Mouse (Mus musculus) frontal cortex, postnatal 36 days (tissue): ENCODE results near the gene Mex3d.
A peak's percentile ranks its signal among the peaks of the same experiment; 100 is the strongest.

Experiments
- DNase-seq, 2 experiments: peaks; one replicate each; pipeline ENCODE4 v3.0.0; 2022; ENCODE audit warnings: low spot score in 2 of 2

Mex3d gene

DNA sequence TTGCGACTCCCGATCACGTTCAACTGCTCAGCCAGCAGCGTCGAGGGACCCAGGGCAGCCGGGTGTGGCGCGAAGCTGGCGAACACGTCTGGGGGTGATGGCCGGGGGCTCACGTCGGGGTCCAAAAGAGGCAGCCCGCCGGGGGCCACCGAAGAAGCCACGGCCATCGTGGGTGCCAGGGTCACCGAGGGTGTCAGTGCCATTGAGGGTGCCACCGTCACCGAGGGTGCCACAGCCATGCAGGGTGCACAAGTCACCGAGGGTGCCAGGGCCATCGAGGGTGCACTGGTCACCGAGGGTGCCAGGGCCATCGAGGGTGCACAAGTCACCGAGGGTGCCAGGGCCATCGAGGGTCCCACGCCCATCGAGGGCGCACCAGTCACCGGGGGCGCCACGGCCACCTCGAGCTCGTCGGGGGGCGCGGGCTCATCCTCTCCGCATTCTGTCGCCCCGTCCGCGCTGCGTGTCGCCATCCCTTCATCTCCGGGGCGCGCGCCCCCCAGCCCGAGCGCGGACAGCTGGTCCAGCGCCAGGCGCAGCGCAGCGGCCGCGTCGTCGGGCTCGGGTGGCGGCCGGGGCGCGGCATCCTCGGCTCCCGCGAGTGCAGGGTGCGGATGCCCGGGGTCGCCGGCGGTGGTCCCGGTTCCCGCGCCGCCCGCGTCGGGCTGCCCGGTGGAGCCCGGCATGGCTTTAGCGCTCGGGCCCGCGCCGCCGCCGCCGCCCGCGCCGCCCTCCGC is 556 bp downstream of the Mex3d start:
- no peak for DNase-seq

DNA sequence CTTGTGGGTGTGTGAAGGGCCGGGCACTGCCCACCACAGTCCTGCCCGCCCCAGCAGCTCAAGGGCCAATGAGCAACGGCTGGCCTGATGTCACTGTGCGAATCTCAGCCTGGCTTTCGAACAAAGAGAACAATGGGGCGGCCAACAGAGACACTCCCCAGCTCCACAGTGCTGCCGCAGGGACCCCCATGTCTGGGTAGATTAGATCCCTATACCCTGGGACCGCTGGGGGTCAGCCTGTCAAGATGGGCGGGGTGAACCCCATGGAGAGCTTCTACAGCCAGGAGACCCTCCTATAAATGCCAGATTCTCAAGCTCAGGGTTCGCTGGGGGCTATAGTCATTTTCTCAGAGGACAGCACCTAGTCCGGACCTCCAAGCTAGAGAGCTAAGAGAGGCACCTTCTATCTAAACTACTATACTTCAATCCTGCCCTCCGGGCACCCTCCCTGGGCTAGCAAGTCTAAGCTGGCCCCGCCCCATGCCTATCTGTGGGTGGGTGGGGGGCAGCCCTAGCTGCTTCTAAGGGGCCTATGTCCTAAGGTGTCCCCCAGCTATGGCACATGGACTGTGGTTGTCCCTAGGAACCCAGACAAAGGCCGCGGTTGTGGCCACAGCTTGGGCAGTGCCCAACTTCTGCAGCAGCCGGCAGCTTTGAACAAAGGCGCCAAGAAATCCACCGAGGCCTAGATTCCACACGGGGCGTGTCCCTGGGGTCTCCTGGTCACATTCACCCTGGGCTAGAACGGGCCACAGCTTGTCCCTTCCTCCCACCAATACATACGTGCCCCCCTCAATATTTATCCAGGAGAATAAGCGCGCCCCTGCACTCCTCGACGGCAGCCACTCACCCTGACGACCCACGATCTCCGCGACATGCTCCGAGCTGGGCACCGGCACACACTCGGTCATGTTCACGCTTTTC is 1.4 kb downstream of the Mex3d start:
- DNase-seq: no peak

DNA sequence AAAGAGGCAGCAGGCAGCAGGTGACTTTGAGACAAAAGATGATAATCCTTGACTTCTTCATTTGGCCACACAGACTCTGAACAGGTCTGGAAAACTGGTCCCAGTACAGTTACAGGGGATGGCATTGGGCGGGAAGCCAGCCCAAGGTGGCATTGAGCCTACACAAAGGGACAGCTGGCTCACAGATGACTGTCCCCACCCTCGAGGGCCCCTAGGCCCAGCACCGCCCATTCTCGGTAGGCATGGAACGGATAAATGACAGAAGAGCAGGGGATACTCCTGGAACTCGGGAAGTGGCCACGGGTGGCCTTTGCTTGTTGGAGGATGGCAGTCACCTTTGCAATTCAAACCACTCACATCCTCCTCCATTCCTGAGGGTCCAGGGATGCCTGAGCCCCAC is 2.1 kb downstream of the Mex3d start:
- DNase-seq: no peak

DNA sequence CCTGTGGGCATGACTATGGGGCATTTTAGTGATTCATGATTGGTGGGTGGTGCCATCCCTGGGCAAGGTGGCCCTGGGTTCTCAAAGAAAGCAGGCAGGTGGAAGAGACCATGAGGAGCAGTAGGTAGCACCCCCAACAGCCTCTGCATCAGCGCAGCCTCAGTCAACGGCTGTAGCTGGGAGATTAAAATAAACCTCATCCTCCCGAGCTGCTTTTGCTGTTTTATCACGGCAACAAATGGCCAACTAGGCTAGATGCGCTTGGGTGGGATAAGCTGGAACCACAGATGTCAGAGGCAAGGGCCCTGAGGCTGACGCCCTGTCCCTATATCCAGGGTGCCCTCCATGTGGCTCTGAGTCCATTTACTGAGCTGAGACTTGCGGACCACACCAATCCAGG is 2.8 kb downstream of the Mex3d start:
- no peak for DNase-seq

DNA sequence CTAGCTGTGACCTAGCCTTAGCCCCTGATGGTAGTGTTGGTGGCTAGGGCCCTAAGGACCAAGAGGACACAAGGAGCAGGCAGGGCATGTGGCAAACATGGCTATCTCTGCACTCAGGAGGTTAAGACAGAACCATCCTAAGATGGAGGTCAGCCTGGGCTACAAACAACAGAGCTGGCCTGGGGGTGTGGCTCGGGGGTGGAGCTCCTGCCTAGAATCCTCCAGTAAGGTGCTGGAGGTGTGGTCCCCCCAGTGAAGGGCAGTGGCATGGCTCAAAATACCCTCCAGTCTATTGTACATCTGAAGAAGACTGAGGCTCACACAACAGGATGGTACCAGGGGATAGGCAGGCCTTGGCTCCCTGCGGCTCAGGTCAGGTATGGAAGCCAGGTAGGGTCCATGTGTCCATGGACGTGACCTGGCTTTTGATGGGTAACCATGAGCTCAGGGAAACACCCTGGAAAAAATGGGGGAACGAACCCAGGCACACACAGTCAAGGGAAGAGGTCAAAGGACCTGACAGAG is 3.3 kb downstream of the Mex3d start:
- no peak for DNase-seq

DNA sequence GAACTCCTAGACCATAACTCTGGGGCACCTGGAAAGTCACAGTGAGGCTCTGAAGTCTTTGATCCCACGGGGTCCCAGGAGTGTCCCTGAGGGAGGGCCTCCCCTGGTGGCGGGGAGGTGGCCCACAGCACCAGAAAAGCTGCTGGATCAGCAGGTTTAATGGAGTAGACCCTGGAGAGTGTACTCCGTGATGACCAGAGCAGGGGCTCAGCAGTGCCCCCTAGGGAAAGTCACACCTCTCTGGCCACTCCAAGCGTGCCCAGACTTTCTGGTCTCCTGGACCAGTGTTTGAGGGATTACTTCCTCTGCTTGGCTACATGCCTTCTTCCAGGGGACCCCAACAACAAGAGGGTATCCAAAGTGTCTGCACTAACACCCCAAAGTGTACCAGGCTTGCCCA is 4.0 kb downstream of the Mex3d start:
- DNase-seq: no peak

DNA sequence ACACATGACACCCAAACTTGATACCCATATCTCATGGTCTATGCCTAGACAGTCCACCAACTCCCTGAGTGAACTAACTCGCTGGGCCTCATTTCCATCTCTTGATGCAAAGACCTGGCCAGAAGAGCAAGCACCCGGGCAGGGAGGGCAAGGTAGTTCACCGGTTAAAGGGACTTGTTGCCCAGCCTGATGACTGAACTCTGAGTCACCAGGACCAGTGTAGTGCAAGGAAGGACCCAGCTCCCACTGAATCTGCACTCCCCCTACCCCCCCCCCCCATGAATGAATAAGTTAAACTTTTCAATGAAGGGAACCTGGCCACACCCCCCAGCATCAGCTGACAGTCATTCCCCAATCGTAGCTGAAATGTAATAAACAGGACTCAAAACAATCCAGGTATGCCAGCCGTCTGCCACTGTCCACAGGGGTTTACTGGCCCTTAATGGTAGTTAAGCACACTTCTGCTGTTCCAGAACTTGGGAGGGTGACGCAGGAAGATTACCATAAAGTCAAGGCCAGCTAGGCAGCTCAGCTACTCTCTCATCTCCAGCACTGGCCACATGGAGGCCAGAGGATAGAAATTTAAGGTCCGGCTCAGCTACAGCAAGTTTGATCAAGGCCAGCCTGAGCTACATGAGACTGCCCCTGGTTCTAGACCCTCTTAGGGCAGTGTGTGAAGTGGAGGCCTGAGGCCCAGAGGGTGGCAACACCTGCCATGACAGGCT is 4.7 kb downstream of the Mex3d start:
- no peak for DNase-seq

DNA sequence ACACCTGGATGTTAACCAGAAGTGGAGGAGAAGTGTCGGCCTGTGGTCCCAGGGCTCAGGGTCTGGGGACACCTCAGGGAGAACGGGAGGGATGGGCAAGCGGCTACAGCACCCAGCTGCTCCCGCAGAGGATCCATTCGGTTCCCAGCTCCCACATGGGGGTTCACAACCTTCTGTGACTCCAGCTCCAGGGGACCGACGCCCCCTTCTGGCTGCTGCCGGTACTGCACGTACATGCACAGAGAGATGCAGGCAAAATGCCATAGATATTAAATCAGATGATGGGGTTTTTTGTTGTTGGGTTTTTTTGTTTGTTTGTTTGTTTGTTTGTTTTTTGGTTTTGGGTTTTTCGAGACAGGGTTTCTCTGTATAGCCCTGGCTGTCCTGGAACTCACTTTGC is 9.7 kb downstream of the Mex3d start:
- DNase-seq: no peak

DNA sequence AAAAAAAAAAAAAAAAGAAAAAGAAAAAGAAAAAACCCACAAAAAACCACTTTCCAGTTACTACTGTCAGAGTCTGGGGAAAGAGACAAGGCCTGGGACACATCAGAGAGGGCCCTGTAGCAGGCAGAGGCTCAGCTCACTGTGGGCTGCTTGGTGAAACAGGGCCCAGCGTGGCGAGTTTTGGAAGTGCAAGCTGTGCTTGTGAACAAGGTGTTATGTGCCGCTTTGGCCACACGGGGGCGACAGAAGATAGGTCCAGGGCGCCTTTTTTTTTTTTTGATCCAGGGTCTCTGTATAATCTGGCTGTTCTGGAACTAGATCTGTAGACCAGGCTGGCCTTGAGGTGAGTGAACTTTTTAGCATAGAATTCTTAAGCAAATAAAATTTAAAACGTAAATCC is 11.3 kb downstream of the Mex3d start:
- peak; percentile 88 to 92 for DNase-seq

DNA sequence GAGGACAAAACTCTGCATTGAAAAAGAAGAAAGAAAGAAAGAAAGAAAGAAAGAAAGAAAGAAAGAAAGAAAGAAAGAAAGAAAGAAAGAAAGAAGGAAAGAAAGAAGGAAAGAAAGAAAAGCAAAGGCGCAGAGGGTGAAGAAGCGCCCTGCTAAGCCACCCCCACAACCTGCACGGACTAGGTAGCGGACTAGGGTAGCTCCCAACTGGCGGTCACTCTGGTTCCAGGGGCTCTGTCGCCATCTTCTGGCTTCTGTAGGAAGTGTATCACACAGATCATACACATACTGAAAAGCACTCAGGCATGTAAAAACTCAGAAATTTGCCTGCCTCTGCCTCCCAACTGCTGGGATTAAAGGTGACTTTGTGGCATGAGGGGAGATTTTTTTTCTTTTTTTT is 13.4 kb downstream of the Mex3d start:
- peak; percentile 69 to 83 for DNase-seq

DNA sequence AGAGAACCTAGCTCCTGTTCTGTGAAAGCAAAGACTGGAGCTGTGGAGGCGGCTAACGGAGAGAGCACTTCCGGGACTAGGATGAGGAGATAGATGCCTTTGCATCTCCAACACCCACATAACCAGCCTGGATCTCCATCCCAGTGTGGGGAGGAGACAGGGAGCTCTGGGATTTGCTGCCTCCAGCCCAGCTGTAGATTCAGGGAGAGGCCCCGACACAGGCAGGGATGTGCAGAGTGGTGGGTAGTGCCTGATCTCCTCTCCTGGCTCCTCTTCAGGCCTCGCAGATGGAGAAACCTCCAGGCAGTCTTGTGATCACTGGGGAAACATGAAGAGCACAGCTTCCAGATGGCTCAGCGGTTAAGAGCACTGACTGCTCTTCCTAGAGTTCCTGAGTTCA is 14.8 kb downstream of the Mex3d start:
- peak; percentile 57 to 59 for DNase-seq

DNA sequence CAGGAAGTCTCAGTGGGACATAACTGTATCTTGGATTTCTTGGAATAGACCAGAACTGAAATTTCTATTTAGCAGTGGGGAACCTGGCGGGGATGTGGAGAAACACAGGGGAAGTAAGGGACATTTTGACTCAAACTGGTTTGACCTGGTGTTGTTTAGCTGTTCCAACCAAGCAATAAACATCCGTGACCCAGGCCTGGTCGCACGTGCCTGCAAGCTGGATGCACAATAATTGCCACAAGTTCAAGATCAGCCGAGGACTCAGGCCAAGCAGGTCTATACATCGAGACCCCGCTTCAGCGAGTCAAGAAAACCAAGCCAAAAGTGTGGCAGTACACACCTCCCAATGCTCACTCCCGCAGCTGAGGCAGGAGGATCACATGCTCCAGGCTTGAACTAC is 15.5 kb downstream of the Mex3d start:
- no peak for DNase-seq

DNA sequence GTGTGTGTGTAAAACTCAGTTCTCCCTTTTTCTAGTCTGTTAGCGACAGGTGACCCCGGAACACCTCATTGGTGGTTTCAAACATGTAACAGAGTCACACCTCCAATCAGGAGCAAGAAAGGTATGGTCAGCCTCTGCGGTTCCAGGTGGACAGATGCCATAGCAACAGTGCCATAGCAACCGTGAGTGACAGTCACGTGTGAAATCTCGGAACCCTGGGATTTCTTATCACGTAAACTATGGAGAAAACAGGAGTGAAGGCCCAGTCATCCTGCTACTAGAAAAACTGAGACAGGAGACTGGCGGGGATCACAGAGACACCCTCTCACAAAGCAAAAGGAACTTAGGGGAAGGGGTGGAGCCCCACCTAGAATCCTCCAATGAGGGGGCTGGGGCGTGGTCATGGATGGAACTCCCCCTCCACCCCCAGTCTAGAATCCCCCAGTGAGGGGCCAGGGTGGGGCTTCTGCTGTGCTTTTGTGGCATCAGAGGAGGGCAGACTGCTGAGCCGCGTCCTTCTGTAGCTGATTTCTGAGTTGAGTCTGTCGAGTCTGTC is 16.0 kb downstream of the Mex3d start:
- DNase-seq: peak; percentile 40 to 63

DNA sequence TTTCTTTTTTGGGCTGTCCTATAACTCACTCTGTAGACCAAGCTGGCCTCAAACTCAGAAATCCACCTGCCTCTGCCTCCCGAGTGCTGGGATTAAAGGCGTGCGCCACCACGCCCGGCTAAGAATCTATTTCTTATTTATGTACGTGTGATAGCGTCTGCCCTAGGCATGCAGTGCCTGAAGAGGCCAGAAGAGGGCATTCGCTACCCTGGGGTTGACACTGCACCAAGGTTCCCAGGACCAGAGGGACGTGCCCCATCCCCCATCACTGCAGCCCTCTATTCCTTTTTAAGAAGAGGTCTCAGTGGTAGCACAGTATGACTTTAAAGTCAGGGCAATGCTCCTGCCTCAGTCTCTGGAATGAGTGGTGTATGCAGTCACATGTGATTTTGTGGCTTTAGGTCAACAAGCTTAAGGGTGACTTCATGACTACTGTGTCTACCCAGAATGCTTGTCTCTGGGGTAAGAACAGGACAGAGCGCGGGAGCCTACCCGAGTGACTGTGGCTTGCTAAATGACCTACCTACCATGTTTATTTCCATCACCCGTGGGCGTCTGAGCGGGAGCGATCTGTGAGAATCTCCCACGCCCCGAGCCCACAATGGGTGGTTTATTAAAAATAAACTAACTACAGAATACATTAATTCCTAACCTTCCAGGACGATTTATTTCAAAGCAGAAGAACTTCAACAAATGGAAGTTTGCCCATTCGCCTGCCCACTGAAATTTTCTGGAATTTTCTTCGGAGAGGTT is 17.3 kb downstream of the Mex3d start:
- DNase-seq: peak; percentile 25 to 70

DNA sequence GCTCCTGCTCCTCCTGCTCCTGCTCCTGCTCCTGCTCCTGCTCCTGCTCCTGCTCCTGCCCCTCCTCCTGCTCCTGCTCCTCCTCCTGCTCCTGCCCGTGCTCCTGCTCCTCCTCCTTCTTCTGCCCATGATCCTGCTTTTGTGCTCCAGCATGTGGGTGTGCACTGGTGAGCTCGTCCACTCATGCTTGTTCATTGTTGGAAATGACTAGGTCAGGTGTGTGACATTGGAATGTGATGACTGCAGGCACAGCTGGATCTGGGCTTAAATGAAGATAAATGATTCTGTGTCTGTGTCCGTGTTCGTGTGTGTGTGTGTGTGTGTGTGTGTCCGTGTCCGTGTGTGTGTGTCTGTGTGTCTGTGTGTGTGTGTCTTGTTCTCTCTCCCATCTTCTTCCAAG is 19.1 kb downstream of the Mex3d start:
- DNase-seq: no peak

DNA sequence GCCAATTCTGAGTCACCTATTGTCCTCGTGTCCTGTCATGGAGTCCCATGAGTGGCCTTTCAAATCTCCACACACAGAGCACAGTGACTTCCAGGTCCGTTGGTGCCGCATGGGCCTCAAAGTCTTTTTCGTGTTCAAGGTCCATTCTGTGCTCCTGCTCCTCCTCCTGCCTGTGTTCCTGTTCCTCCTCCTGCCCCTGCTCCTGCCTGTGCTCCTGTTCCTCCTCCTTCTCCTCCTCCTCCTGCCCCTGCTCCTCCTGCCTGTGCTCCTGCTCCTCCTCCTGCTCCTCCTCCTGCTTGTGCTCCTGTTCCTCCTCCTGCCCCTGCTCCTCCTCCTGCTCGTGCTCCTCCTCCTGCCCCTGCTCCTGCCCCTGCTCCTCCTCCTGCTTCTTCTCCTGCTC is 19.5 kb downstream of the Mex3d start:
- no peak for DNase-seq

DNA sequence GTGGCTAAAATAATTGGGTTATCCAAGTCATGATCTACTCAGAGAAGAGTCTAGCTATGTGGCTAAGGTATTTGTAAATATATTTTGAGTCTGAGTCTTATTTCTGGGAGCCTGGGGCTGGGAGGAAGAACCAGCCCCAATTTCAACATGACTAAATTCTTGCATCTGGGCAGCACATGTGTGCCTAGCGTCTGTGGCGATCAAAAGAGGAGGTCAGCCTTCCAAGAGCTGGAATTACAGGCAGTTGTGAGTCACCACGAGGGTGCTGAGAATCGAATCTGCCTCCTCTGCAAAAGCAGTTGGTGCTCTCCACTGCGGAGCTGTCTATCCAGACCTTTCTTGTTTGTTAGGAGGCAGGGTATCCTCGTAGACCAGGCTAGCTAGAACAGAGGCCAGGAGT is 21.7 kb downstream of the Mex3d start:
- DNase-seq: no peak

DNA sequence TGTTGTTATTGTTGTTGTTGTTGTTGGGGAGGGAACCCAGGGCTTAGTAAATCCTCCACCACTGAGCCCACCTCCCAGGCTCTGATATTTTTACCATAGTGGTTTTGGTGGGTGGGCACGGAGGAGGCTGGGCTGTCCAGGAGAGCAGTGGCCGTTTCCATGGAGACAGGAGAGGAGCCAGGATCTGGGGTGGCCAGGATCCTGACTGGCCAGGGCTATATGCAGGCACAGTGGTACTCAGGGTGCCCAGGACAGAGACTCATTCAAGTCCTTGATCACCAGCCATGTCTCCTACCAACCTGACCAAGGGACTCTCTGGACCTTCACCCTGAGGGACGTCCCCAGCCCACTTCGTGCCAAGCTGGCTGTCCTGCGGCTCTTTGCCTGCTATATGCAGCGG is 23.7 kb downstream of the Mex3d start:
- no peak for DNase-seq

DNA sequence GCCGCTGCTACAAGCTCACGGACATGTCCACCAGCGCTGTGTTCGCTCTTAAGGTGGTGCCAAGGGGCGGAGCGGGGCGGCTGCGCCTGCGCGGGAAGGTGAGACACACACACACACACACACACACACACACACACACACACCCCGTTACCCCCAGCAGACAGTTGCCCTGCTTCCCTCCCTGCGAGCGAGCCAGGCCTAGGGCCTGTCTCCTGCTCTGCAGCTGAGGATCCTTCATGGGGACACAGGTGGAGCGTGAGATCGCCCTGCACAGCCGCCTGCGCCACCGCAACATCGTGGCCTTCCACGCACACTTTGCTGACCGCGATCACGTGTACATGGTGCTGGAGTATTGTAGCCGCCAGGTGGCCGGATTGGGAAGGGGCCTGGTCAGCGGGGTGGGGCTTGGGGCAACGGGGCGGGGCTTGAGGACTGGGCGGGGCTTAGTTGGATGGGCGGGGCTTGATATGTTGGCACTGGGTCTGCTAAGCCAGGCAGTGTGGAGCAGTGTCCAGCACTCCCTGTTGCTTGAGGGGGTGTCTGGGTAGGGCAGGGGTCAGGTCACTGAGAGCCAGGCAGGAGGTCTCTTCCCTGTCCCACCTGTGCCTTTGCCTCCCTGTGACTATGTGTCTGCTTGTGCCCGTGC is 29.3 kb downstream of the Mex3d start:
- no peak for DNase-seq

DNA sequence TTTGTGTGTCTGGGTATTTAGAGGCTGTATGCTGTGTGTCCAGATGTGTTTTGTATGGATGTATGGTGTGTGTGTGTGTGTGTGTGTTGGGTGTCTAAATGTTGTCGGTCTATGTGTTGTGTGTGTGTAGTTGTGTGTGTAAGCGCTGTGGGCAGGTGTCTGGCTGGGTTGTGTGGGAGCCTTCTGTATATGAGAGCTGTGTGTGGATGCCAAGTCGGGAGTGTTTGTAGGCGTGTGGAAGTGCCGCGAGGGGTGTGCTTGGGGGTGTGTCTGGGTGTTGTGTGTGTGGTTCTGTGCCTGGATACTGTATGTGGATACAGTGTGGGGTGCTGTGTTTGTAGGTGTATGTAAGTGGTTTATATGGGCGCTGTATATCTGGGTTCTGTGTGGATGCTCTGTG is 30.1 kb downstream of the Mex3d start:
- DNase-seq: no peak

DNA sequence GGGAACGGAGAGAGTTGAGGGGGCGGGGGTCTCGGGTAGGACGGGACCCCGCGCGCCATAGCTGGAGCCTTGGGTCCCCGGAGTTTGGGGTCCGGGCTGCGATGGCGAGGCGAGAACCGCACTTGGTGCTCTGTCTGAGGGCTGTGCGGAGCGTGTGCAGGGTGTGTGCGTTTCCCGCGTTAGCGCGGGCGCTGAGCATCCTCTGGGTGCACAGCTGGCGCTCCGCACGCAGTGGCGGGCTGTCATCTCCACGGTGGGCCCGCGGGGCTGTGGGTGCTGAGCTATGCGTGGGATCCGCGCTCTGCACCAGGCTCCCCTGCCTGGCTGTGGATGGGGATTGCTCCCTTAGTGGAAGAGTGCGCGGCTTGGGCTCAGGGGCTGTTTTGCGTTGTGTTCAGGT is 30.7 kb downstream of the Mex3d start:
- DNase-seq: no peak
